Mouse (Mus musculus) heart, embryonic 14.5 days (tissue): ENCODE results near the gene Kmt5c. TPM values are rescaled to one million over a fixed set of nuclear protein-coding genes. Genes with fewer than 3 reads are reported as not detected.

Experiments
- ATAC-seq: fragments of 200-750 bp; cut with Nextera tagmentation; 2 replicates; pipeline ENCODE4 v1.8.0; 2017; ENCODE audit warnings: low read depth, moderate TSS enrichment; ENCODE audit not compliant: insufficient number of reproducible peaks, insufficient read depth, low FRiP score
- H3K27ac ChIP-seq, 2 experiments: fragments of 200-500 bp in 1 of 2; fragments of 300-500 bp in 1 of 2; sonication (generic) in 1 of 2; replicated peaks in 1 of 2; 2 replicates each; pipeline ENCODE4 v1.5.1; 2012 to 2014; ENCODE audit warnings: low read depth in 2 of 2, low read length in 2 of 2, control low read depth in 1 of 2, mild to moderate bottlenecking in 1 of 2, mixed read lengths in 1 of 2; ENCODE audit not compliant: control insufficient read depth in 1 of 2, insufficient read depth in 1 of 2
- H3K27me3 ChIP-seq: fragments of 300-500 bp; sonication (generic); 2 replicates; pipeline ENCODE4 v1.6.1; 2014; ENCODE audit warnings: mild to moderate bottlenecking, low read length, control low read depth; ENCODE audit not compliant: control insufficient read depth, insufficient read depth
- H3K36me3 ChIP-seq: fragments of 300-500 bp; sonication (generic); 2 replicates; pipeline ENCODE4 v1.6.1; 2014; ENCODE audit warnings: mild to moderate bottlenecking, control low read depth, low read length, mixed read lengths; ENCODE audit not compliant: control insufficient read depth, insufficient read depth
- H3K4me1 ChIP-seq, 2 experiments: fragments of 200-500 bp in 1 of 2; fragments of 300-500 bp in 1 of 2; sonication (generic) in 1 of 2; 2 replicates each; pipeline ENCODE4 v1.6.1; 2012 to 2014; ENCODE audit warnings: low read length in 2 of 2, control low read depth in 1 of 2, mixed read lengths in 1 of 2; ENCODE audit not compliant: control insufficient read depth in 2 of 2, insufficient read depth in 2 of 2
- H3K4me2 ChIP-seq: fragments of 300-500 bp; sonication (generic); 2 replicates; pipeline ENCODE4 v1.6.1; 2014; ENCODE audit warnings: mild to moderate bottlenecking, low read length
- H3K4me3 ChIP-seq, 2 experiments: fragments of 200-500 bp in 1 of 2; fragments of 300-500 bp in 1 of 2; sonication (generic) in 1 of 2; 2 replicates each; pipeline ENCODE4 v1.5.1; 2012 to 2014; ENCODE audit warnings: low read length in 2 of 2, mild to moderate bottlenecking in 2 of 2, control low read depth in 1 of 2, low read depth in 1 of 2, moderate library complexity in 1 of 2; ENCODE audit not compliant: control insufficient read depth in 1 of 2, insufficient read depth in 1 of 2
- H3K9ac ChIP-seq: fragments of 300-500 bp; sonication (generic); 2 replicates; pipeline ENCODE4 v1.6.1; 2014; ENCODE audit warnings: mild to moderate bottlenecking, low read length
- H3K9me3 ChIP-seq: fragments of 300-500 bp; sonication (generic); 2 replicates; pipeline ENCODE4 v1.6.1; 2016; ENCODE audit warnings: low read length, control low read depth; ENCODE audit not compliant: control insufficient read depth
- WGBS: fragments of 180-500 bp; shearing (Covaris S2); extraction: QIAGEN DNeasy Blood & Tissue Kit; methylation state at CpG from one replicate; pipeline ENCODE4 v1.1.7; 2014; 5-methylcytosine and 5-hydroxymethylcytosine counted together
- polyA plus RNA-seq: library from polyadenylated mRNA; unstranded; fragments of >200 nt; fragmentation: Nextera tagmentation; extraction: Ambion mirVana; gene quantifications from 2 replicates; pipeline ENCODE4 v1.2.1, GENCODE M21; 2014

The Kmt5c gene
- polyA plus RNA-seq, 1 experiment from 2014 or later: 47.6 TPM

- Histone ChIP-seq H3K4me3 (no peak overlapping the region), H3K27me3 (no peaks in the 10 kb centered on the region), H3K4me2 (no peak overlapping the region), H3K9ac (no peak overlapping the region), H3K4me1 (no peaks in the 10 kb centered on the region), H3K27ac (no peak overlapping the region), H3K9me3 (no peaks in the 10 kb centered on the region), H3K36me3 (no peaks in the 10 kb centered on the region)
- 27% methylated on average over 4 of the region's 4 CpGs for WGBS
- ATAC-seq: no peak
These were observed 25.2 kb downstream of the Kmt5c start for GRCm38 (mm10) chr7:4764946-4765710.

- Histone ChIP-seq H3K27ac (no peak within 1 kb of the TSS), H3K9ac (no peak within 1 kb of the TSS), H3K4me3 (no peak within 1 kb of the TSS), H3K4me2 (no peak within 1 kb of the TSS), H3K36me3 (no peaks in the 10 kb centered on the region), H3K9me3 (no peaks in the 10 kb centered on the region), H3K27me3 (peaks cover 20% of the 10 kb centered on the region), H3K4me1 (no peaks in the 10 kb centered on the region)
- no peak for ATAC-seq
- 61% methylated on average over 4 of the region's 5 CpGs for WGBS
These were observed 31.3 kb downstream of the Kmt5c start, which contains the start of gene Fam71e2 for GRCm38 (mm10) chr7:4771202-4771601. TSS of gene Fam71e2 (minus strand) at chr7:4771302.

- Histone ChIP-seq H3K4me2 (no peak overlapping the region), H3K27me3 (peaks cover 66% of the 10 kb centered on the region), H3K36me3 (no peaks in the 10 kb centered on the region), H3K4me1 (peaks cover 4 to 12% of the 10 kb centered on the region in 2 experiments; a peak in 2 of 4 replicates), H3K4me3 (no peak overlapping the region), H3K27ac (no peak overlapping the region), H3K9ac (no peak overlapping the region), H3K9me3 (no peaks in the 10 kb centered on the region)
- ATAC-seq: no peak
- WGBS: 39% methylated on average over 10 of the region's 10 CpGs
These were observed 36.2 kb downstream of the Kmt5c start for GRCm38 (mm10) chr7:4776131-4776530.

GRCm38 (mm10) chr7:4776861-4777830 lies 37.2 kb downstream of the Kmt5c start:
- peak overlapping the region; percentile 13 to 32; a peak in 3 of 4 replicates for H3K4me3 ChIP-seq
- WGBS: 2% methylated on average over 33 of the region's 56 CpGs
- peaks cover 4 to 12% of the 10 kb centered on the region in 2 experiments; a peak in 2 of 4 replicates for H3K4me1 ChIP-seq
- H3K9me3 ChIP-seq: no peaks in the 10 kb centered on the region
- H3K4me2 ChIP-seq: peak overlapping the region; percentile 57
- no peaks in the 10 kb centered on the region for H3K36me3 ChIP-seq
- H3K27ac ChIP-seq: no peak overlapping the region
- peak; percentile 27; the same call in 1 of the 2 replicates for ATAC-seq
- 0 out of 2 replicates have a peak overlapping the region, but pooled peaks have one; percentile 11 for H3K9ac ChIP-seq
- H3K27me3 ChIP-seq: peaks cover 70% of the 10 kb centered on the region

- no peak overlapping the region for H3K27ac ChIP-seq
- no peak overlapping the region for H3K4me3 ChIP-seq
- H3K36me3 ChIP-seq: no peaks in the 10 kb centered on the region
- H3K4me2 ChIP-seq: no peak overlapping the region
- ATAC-seq: no peak
- WGBS: 5% methylated on average over 14 of the region's 20 CpGs
- peaks cover 4 to 12% of the 10 kb centered on the region in 2 experiments; a peak in 2 of 4 replicates for H3K4me1 ChIP-seq
- peaks cover 70% of the 10 kb centered on the region for H3K27me3 ChIP-seq
- no peak overlapping the region for H3K9ac ChIP-seq
- H3K9me3 ChIP-seq: no peaks in the 10 kb centered on the region
These were observed 38.1 kb downstream of the Kmt5c start for GRCm38 (mm10) chr7:4777851-4778637.

GRCm38 (mm10) chr7:4779921-4780320 lies 40.0 kb downstream of the Kmt5c start:
- H3K4me3 ChIP-seq: no peak overlapping the region
- WGBS: 17% methylated on average over 5 of the region's 5 CpGs
- no peaks in the 10 kb centered on the region for H3K9me3 ChIP-seq
- no peak overlapping the region for H3K9ac ChIP-seq
- peaks cover 67% of the 10 kb centered on the region for H3K27me3 ChIP-seq
- H3K4me1 ChIP-seq: peaks cover 4 to 12% of the 10 kb centered on the region in 2 experiments; a peak in 2 of 4 replicates
- no peak overlapping the region for H3K27ac ChIP-seq
- H3K36me3 ChIP-seq: no peaks in the 10 kb centered on the region
- no peak overlapping the region for H3K4me2 ChIP-seq
- ATAC-seq: no peak

GRCm38 (mm10) chr7:4782130-4782529 lies 42.2 kb downstream of the Kmt5c start:
- H3K9me3 ChIP-seq: no peaks in the 10 kb centered on the region
- 29% methylated on average over 3 of the region's 3 CpGs for WGBS
- no peak overlapping the region for H3K9ac ChIP-seq
- H3K27me3 ChIP-seq: peaks cover 45% of the 10 kb centered on the region
- peaks cover 4 to 7% of the 10 kb centered on the region in 2 experiments; a peak in 2 of 4 replicates for H3K4me1 ChIP-seq
- no peak overlapping the region for H3K4me3 ChIP-seq
- H3K27ac ChIP-seq: no peak overlapping the region
- ATAC-seq: no peak
- H3K4me2 ChIP-seq: no peak overlapping the region
- no peaks in the 10 kb centered on the region for H3K36me3 ChIP-seq
